Mouse (Mus musculus) embryonic fibroblast, embryonic 13.5 days (primary cell): ENCODE data around the gene Gpx3. TPM values are rescaled to one million over a fixed set of nuclear protein-coding genes. Genes with fewer than 3 reads are reported as not detected.
A peak's percentile ranks its signal among the peaks of the same experiment; 100 is the strongest.

Experiments
- H3K27ac ChIP-seq: 2 replicates; pipeline ENCODE4 v1.5.1; 2012; ENCODE audit warnings: low read length, control low read depth, inconsistent platforms; ENCODE audit not compliant: insufficient read depth
- H3K4me1 ChIP-seq: 2 replicates; pipeline ENCODE4 v1.6.1; 2011; ENCODE audit warnings: low read length; ENCODE audit not compliant: control insufficient read depth, insufficient read depth
- H3K4me3 ChIP-seq: 2 replicates; pipeline ENCODE4 v1.5.1; 2011; ENCODE audit warnings: mild to moderate bottlenecking, control low read depth, low read length; ENCODE audit not compliant: insufficient read depth
- CTCF ChIP-seq: IDR thresholded peaks from 2 replicates; pipeline ENCODE4 v1.5.1; 2011; ENCODE audit warnings: mild to moderate bottlenecking, control low read depth, low read length, moderate library complexity, borderline replicate concordance; ENCODE audit not compliant: insufficient read depth
- POLR2A ChIP-seq: IDR thresholded peaks from 2 replicates; pipeline ENCODE4 v1.6.1; 2011; ENCODE audit warnings: low read depth, mild to moderate bottlenecking, control low read depth, low read length, moderate library complexity
- polyA plus RNA-seq: library from polyadenylated mRNA; stranded (reverse); fragments of >200 nt; gene quantifications from 2 replicates; pipeline ENCODE4 v1.2.4, GENCODE M21; 2011; ENCODE audit warnings: low read depth; ENCODE audit not compliant: missing spikeins, insufficient read length

Gene Gpx3
- polyA plus RNA-seq, 1 experiment: 65.8 TPM

- peak within 1 kb of the TSS; percentile 72 for H3K27ac ChIP-seq
- H3K4me3 ChIP-seq: peak within 1 kb of the TSS; percentile 92
- peak; percentile 91 for TF ChIP-seq POLR2A
- TF ChIP-seq CTCF: no peak
- peaks cover 15% of the 10 kb centered on the region; the same call in 1 of the 2 replicates for H3K4me1 ChIP-seq
Observed at GRCm38 (mm10) chr11:54866119-54867048, 35.9 kb upstream of the Gpx3 start, which contains the start of gene Hint1. Hint1 (plus strand) TSS chr11:54866383.

GRCm38 (mm10) chr11:54867049-54867385, 35.2 kb upstream of the Gpx3 start:
- Histone ChIP-seq H3K4me3 (peak overlapping the region; percentile 92), H3K4me1 (peaks cover 15% of the 10 kb centered on the region; the same call in 1 of the 2 replicates), H3K27ac (peak overlapping the region; percentile 72)
- no peak for TF ChIP-seq CTCF
- TF ChIP-seq POLR2A: 0 out of 2 replicates have a peak, but pooled peaks have one; percentile 0

DNA sequence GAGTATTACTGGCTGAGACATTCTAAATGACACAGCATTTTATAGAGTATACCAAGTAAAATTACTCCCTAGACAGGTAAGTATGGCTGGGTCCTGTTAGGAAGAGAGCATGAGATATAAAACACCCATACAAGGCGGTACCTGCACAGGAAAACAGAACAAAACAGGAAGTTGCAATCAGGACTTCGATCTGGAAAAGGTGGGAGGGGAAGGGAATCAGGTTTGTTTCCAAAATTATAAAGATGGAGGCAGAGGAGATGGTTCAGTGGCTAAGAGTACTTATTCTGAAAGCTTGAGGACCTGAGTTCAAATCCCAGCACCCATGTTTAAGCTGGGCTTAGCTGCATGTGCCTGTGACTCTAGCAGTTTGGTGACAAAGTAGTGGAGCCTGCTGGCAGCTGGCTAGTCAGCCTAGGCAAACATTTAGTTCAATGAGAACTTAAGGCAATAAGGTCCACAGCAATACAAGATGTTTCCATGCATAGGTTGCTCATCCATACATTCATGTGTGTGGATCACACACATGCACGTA, 34.3 kb upstream of the Gpx3 start:
- no peak for TF ChIP-seq CTCF
- 0 out of 2 replicates have a peak, but pooled peaks have one; percentile 33 for TF ChIP-seq POLR2A
- H3K27ac ChIP-seq: no peak overlapping the region; the same call in 1 of the 2 replicates
- no peak overlapping the region for H3K4me3 ChIP-seq
- peaks cover 15% of the 10 kb centered on the region; the same call in 1 of the 2 replicates for H3K4me1 ChIP-seq

DNA sequence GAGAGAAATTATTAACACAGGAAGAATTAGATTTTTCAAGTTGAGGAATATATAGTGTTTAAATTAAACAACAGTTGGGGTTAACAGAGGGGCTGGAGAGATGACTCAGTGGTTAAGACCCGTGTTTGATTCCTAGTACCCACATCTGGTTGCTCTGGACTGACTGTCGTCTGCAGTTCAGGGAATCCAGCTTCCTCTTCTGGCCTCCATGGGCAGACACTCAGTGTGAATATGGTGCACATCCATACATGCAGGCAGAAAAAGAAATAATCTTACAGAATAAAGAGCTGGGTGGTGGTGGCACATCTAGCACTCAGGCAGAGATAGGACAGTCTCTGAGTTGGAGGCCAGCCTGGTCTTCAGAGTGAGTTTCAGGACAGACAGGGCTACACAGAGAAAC, 33.8 kb upstream of the Gpx3 start:
- no peak overlapping the region for H3K27ac ChIP-seq

DNA sequence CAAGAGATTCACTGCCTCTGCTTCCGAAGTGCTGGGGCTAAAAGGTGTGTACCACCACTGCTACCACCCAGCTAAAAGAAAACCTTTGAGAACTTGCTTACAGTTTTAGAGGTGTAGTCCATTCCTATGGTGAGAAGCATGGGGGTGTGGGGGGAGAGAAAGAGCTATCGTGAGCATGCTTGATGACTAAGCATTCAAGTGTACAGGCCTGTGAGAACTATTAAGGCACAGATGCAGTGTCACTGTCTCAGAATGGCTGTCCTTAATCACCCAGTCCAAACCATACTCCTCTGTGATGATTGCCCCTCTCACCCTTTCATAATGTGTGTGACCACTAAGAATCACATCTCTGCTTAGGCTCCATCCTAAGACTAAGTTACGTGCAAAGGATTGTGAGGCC, 32.9 kb upstream of the Gpx3 start:
- Histone ChIP-seq H3K27ac (no peak overlapping the region), H3K4me1 (peaks cover 15% of the 10 kb centered on the region; the same call in 1 of the 2 replicates), H3K4me3 (no peak overlapping the region)
- no peak for TF ChIP-seq CTCF
- no peak for TF ChIP-seq POLR2A

More for the DNA sequence above, 33.8 kb upstream of the Gpx3 start:
- Histone ChIP-seq H3K4me3 (no peak overlapping the region), H3K4me1 (peaks cover 15% of the 10 kb centered on the region; the same call in 1 of the 2 replicates)
- TF ChIP-seq POLR2A (peak; percentile 1; the same call in 1 of the 2 replicates), CTCF (no peak)

GRCm38 (mm10) chr11:54871831-54872537, 30.3 kb upstream of the Gpx3 start:
- no peak overlapping the region for H3K27ac ChIP-seq
- no peak overlapping the region for H3K4me3 ChIP-seq
- TF ChIP-seq CTCF (no peak), POLR2A (no peak)
- peaks cover 13% of the 10 kb centered on the region; the same call in 1 of the 2 replicates for H3K4me1 ChIP-seq

GRCm38 (mm10) chr11:54876031-54876430, 26.2 kb upstream of the Gpx3 start:
- 0 out of 2 replicates have a peak, but pooled peaks cover 3% of the 10 kb centered on the region for H3K4me1 ChIP-seq
- TF ChIP-seq POLR2A: no peak
- no peak overlapping the region for H3K27ac ChIP-seq
- H3K4me3 ChIP-seq: no peak overlapping the region

GRCm38 (mm10) chr11:54878893-54879292, 23.4 kb upstream of the Gpx3 start:
- H3K4me3 ChIP-seq: no peak overlapping the region
- H3K4me1 ChIP-seq: 0 out of 2 replicates have a peak, but pooled peaks cover 6% of the 10 kb centered on the region
- no peak for TF ChIP-seq CTCF
- TF ChIP-seq POLR2A: no peak
- no peak overlapping the region for H3K27ac ChIP-seq

DNA sequence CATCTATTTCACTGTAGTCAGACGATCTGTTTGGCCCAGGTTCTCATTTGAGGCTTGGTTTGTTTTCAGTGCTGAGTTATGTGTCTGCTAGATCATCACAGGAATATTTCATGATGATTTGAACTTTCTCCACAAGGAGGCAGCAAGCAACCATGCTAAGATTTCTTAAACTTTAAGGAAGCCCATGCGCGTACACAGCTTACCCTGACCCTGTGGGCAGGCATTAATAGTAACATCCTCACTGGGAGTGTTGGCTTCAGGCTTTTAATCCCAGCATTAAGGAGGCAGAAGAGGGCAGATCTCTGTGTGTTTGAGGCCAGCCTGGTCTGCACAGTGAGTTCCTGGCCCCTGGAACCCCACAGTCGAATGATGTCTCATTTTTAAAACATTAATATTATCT, 22.8 kb upstream of the Gpx3 start:
- no peak overlapping the region for H3K4me3 ChIP-seq
- TF ChIP-seq CTCF (no peak), POLR2A (no peak)
- no peak overlapping the region for H3K27ac ChIP-seq
- 0 out of 2 replicates have a peak, but pooled peaks cover 6% of the 10 kb centered on the region for H3K4me1 ChIP-seq

- no peak overlapping the region for H3K27ac ChIP-seq
- 0 out of 2 replicates have a peak, but pooled peaks cover 6% of the 10 kb centered on the region for H3K4me1 ChIP-seq
- no peak overlapping the region for H3K4me3 ChIP-seq
- TF ChIP-seq CTCF (no peak), POLR2A (no peak)
Observed at GRCm38 (mm10) chr11:54879922-54880321, 22.3 kb upstream of the Gpx3 start.
